Mouse (Mus musculus) Muller cell, postnatal 12 days (primary cell): ENCODE measurements around the gene BC037034.
A peak's percentile ranks its signal among the peaks of the same experiment; 100 is the strongest.
"Not testable (repeated sequence)": the region's sequence is repeated elsewhere in the genome, so short reads cannot be mapped to it uniquely, and the experiment has no call there.

Experiments used
- DNase-seq: peaks from one replicate; pipeline ENCODE4 v3.0.0-alpha.2; 2015; ENCODE audit errors: inconsistent ontology term

Gene BC037034

DNA sequence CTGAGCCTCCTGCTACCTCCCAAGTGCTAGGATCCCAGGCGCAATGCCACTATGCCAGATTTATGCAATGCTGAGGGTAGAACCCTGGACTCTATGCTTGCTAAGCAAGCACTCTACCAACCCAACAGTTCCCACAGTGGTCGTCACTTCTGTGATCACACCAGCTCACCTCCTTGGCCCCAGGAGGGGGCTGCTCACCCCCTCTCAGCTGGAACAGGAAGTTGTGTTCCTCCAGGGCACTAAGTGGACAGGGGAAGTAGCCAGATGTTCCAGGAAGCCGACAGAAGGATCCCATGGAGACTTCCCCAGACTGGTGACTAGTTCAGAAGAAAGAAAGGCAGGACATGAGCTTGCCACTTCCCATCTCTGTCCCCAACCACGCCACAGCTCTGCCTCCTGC is 1.8 kb downstream of the BC037034 start:
- no peak for DNase-seq

DNA sequence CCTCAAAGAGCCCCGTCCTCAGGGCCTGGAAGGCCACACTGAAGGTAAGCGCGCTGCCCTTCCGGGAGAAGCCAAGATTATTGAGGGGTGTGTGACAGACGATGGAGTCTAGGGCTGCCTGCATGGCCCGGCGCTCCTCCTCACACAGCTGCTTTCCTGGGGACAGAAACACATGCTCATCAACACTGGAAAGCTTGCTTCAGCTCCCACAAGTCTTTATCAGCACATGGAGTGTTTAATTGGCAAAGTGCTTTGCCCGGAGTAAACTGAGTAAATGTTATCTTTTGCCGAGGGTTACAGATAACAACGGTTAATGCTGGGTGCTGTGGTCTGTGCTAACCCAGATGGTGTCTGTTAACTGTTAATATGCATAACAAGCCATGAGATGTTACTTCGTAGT is 3.0 kb downstream of the BC037034 start:
- DNase-seq = no peak

DNA sequence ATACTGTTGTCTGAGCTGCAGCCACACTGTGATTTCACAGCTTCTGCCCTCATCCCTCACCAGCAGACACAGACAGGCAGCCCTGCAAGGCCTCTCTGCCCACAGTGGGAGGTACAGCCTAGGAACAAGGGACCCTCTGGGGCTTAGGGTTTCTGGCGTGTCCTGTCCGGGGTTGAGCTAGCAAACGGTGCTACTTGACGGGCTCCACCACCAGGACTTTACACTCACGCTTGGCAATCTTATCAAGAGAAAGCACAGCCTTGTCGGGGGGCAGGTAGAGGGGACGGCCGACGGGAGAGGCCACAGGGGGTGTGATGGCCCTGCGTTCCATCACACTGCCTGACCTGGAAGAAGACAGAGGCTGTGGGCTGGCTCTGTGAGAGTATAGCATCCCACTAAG is 3.8 kb downstream of the BC037034 start:
- DNase-seq = no peak

DNA sequence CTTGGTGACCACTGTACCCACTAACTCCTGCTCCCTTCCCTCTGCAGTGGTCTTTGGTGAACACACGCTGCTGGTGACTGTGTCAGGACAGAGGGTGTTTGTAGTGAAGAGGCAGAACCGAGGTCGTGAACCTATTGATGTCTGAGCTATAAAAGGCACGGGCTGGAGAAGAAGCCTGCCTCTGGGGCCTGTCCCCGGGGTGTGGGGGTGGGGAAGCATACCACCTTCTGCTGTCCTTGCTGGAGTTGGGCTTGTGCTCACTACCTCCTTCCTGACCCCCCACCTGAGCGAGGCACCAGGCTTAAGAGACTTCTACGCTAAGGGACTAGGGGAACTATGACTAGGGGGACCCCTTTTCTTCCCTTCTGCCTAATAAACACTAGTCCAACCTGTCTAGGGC is 4.8 kb downstream of the BC037034 start:
- no peak for DNase-seq

DNA sequence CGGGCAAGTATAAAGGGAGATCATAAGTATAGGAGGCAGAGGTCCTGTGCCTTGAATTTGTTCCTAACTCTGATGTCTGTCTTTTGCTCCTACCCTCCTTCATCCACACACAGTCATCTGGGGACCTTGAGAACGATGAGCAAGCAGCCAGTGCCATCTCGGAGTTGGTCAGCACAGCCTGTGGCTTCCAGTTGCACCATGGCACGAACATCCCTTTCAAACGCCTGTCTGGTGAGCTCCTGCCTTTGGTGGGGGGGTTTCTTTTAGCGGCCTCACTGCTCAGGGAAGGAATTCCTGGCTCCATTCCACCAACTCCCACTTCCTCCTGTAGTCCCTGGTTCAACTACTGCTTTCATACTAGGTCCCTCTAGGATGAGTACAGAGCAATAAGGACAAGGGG is 5.3 kb downstream of the BC037034 start:
- no peak for DNase-seq

DNA sequence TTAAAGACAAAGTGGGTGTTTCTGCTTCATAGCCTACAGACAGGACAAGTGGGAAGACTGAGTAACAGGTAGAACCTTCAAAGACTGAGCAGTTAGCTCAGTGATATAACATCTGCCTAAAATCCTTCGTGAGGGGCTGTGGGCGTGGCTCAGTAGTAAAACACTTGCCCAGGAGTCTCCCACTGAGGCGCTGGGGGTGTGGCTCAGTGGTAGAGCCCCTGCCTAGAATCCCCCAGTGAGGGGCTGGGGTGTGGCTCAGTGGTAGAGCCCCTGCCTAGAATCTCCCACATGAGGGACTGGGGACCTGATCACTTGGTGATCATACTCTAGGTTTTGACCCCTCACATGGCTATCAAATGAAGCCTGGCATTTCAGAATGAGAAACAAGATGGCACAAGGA is 5.8 kb downstream of the BC037034 start:
- DNase-seq = no peak

DNA sequence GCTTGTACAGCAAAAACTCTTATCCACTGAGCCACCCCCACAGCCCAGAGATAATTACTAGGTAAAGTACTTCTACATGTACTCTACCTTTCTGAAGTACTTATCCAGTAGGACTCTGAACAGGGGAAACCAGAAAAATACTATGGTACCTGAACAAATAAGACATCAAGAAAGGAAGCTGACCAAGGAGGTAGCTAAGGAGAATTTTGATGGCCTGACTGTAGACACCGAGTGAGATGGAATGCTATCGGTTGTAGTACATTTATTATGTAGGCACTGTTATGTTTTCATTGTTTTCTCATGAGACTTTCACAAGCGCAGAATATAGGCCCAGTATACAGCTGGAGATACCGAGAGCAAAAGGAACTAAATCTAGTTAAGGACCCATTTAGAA is 6.3 kb downstream of the BC037034 start:
- no peak for DNase-seq

DNA sequence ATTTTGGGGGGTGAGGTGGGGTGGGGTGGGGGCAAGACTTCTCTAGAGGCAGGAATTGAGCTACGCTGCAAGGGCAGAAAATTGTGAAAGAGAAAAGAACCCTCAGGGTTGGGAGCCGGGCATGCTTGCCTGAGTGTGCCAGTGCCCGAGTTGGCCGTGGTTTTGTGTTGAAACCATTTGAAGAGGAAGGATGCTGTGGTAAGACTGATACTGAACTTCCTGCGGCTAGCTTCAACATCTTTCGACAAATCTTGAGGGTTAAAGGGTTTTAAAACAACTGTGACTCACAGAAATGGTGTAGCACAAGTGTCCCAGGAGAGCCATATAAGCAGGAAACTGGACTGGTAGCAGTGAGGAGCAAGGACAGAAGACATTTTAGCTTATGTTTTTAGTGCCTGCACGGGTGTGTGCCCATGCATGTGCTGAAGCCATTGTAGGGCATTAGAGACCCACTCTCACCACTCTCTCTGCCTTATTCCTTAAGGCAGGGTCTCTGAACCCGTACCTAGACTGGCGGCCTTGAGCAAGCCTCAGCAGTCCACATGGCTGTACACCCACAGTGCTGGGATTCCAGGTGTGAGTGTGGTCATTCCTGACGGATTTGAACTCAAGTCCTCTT is 6.8 kb downstream of the BC037034 start:
- no peak for DNase-seq

DNA sequence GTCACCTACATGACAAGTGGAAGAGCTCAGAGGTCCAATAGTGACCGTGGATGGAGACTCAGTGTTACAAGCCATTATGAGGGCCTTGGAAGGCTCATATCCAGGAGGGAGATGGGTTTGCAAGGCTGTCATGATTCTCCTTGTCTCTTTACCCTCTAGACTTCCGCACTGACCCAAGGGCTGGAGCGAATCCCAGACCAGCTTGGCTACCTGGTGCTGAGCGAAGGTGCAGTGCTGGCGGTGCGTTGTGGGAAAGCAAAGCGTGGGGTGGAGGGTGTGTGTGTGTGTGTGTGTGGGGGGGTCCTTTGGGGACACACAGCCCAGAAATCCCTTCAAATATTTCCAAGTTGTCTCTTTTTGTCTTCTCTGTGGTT is 7.8 kb downstream of the BC037034 start:
- no peak for DNase-seq

DNA sequence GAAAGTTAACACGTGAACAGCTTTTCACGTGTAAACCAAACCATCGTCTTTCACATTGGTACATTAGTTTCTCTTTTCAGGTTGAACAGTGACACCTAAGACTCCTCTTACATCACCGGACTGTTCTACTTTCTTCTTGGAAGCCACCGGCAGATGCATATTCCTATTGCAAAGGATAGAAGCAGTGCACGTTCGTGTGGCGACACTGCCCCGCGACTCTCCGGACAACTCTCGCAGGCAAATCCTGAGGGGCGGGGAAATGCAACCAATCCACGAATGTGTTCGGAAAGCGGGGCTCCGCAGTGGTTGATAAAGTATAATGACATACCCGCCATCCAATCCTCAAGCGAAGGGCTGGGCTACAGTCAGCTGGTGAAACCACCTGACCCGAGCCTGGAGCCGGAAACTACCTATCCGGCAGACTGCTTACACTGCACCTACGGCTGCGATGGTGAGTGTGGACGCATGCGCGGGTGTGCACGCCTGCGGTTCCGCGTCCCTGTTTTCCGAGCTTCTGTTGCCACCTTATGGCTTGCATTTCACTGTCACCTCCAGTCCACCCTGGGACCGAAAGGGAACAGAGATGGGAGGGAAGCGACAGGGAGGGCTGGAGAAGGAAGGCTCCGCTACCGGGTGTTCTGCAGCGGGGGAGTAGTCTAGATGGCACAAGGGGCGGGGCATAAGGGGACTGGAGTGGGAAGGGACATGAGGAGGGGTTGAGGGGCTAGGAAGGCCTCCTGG is 8.3 kb downstream of the BC037034 start, which contains the start of gene Lamtor4:
Lamtor4 (plus strand) TSS at position 130 of the 741 bp plus-strand sequence.
- peak; percentile 91 for DNase-seq

DNA sequence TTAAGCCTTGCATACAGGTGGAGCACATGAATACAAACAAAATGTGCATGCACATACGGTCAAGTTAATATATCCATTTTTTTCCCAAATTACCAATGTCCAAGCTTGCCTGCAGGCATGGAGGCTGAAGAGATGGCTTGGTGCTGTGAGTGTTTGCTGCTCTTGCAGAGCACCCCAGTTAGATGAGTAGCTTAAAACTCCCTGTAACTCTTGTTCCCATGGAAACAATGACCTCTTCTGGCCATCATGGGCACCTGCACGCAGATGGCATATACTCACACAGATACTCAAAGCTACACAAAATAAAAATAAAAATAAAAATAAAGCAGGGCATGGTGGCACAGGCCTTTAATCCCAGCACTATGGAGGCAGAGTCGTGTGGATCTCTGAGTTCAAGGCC is 10.8 kb downstream of the BC037034 start:
- DNase-seq = no peak

DNA sequence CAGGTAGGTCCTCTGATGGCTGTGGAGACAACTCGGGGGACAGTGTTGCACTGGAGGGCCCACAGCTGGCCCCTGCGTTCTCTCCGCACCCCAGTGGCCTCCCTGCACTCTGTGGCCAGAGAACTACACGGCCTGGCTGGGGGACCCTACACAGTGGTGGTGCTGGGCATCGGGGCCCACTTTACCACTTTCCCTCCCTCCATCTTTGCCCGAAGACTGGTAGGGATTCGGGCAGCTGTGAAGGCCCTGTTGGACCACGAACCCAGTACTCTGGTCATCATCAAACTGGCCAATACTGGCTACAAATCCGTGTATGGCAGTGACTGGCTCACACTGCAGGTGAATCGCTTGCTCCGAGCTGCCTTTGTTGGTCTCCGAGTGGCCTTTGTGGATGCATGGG is 12.7 kb downstream of the BC037034 start:
- no peak for DNase-seq

DNA sequence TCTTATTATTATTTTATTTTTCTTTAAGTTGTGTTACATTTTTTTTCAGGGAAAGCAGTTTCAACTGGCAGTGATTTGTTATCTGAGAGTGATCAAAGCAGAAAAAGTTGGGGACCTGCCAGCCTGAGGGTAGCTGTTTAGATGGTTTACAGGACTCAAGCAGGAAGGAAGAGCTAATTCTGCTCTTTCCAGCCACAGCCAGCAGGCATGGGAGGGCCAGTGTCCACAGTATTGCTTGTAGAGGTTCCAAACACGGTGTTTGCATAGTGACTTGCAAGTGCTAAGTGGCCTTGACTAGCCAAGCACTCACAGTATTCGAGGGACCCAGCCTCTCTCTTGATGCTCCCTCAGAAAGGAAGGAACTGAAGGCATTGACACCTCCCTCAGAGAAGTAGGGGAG is 22.3 kb downstream of the BC037034 start:
- DNase-seq = no peak

DNA sequence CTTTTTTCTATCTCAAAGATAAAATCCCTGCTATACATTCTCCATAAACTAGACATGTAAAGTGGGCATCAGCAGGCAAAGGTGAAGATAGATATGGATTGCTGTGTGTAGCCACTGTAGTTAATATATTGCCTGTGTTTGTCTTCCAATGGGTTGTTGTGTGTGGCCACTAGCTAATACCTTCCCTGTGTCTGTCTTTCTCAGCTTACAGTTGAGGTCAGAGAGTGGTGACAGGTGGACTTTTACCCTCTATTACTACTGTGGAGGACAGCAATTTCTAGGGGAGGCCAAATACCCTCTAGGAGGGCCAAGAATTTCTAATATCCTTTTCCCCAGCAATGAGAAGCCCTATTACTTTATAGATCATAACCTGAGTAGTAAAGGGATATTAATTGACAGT is 29.6 kb downstream of the BC037034 start:
- DNase-seq = no peak

DNA sequence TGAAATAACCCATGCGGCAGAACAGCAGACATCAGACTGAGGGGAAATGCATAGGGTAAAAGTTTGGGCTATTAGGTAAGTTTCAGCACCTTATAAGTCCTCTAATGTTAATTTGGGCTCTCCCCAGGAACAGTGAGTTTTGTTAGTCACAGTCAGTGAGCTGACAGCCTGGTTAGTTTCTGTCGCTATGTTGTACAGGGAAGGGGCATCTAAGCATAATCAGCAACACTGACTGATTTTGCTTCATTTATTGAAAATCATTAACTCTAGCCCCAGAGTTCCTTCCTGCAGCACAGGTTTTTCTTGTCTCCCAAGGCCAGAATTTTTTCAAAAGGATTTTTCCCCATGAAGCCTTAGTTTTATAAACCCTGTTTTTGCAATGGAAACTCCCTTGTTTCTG is 30.1 kb downstream of the BC037034 start:
- DNase-seq = no peak

DNA sequence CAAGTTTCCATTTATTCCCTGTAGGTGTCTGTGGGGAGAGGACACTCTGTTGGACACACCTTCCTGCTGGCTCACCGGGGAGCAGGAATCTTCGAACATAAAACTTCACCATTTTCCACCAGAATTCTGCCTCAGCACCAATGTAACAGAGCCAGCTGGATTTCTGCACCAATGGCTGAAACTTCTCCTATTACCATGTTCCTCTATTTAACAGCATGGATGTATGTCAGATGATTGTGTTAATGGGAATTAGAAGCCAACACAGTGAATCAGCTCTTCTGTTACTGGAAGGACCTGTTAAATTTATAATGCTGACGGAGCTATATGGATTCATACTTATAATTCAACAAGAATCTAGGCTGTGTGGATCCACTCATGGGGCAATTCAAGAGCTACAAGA is 34.3 kb downstream of the BC037034 start:
- DNase-seq = no peak

DNA sequence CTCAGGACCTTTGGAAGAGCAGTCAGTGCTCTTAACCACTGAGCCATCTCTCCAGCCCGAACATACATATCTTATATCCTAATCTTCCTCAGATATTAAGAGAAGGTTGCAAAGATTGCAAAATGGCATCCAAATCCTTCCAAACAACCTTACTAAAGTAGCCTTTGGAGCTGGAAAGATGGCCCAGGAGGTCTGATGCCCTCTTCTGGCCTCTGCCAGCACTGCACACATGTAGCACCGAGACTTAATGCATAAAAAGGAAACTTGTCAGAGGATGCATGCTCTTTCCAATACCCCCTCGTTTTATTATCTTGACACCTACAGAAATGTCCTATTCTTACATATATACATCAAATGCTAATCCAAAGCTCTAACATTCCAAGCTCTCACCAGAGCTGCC is 35.8 kb downstream of the BC037034 start:
- no peak for DNase-seq

DNA sequence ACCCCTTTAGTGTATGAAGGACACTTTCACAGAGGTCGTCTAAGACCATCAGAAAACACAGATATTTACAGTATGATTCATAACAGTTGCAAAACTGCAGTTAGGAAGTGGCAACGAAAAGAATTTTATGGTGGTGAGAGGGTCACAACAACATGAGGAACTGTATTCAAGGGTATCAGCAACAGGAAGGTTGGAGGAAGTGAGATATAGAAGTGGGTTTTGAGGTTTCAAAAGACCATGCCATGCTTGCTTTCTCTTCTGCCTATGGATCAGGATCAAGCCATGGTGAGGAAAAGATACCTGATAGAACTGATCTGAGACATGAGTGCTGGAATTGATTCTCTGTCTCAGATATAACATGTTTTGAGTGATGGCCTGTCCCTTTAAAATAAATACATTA is 36.5 kb downstream of the BC037034 start:
- no peak for DNase-seq

DNA sequence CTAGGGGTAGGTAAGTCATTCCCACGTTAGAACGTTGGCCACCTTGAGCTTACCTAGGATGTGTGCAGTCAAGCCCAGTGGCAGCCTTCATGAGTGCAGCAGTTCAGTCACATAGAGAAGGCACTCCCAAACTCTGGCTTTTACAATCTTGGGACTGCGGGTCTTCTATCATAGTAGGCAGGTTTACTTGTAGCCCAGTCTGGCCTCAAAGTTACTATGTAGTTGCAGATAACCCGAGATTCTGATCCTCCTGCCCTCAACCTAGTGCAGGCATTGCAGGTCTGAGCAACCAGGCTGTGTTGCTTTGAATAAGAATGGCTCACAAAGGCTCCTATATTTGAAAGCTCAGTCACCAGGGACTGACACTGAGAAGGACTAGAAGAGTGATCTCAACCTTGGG is 37.3 kb downstream of the BC037034 start:
- DNase-seq = no peak

DNA sequence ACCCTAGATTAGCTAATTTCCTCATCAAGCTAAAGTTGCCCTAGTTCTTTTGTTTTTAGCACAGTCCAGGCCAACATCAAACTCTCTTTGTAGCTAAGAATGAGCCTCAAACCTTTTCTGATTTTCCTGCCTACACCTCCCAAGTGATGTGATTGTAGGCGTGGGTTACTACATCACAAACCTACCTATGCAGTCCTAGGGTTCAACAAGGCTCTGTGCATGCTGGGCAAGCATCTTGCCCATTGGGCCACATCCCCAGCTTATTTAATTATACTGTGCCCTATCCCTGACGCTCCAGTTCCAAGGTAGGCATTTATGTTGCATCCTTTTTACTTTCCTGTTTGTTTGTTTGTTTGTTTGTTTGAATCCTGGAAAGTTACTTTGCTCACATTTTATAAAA is 38.1 kb downstream of the BC037034 start, which contains the start of gene Nxpe5:
Nxpe5 (plus strand) TSS at position 199 of the 400 bp plus-strand sequence.
- DNase-seq = no peak

DNA sequence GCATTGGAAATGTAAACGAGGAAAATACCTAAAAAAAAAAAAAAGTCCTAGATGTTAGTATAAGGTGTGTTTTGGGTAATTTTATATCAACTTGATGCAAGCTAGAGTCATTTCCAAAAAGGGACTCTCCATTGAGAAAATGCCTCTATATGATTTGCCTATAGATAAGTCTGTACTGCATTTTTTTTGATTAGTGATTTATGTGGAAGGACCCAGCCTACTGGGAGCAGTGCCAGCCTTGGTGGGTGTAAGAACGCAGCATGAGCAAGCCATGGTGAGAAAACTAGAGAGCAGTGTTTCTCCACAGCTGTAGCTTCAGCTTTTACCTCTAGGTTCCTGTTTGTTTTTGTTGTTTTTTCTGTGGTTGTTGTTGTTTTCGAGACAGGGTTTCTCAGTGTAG is 40.5 kb downstream of the BC037034 start:
- DNase-seq = no peak

DNA sequence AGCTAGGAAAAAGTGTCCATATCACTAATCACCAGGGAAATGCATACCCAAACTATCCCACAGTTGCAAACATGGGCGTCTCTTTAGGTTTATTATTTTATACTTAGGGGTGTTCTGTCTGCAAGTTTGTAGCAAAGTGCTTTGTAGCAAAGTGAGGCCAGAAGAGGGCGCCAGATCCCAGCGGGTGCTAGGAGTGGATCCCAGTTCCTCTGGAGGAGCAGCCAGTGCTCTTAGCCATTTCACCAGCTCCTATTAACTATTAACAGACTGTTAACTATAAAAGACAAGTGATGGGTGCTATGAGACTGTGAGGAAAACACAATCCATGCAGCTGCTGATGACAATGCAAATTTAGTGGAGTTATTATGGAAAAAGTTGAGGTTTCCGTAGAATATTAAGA is 41.7 kb downstream of the BC037034 start:
- DNase-seq = peak; percentile 48

DNA sequence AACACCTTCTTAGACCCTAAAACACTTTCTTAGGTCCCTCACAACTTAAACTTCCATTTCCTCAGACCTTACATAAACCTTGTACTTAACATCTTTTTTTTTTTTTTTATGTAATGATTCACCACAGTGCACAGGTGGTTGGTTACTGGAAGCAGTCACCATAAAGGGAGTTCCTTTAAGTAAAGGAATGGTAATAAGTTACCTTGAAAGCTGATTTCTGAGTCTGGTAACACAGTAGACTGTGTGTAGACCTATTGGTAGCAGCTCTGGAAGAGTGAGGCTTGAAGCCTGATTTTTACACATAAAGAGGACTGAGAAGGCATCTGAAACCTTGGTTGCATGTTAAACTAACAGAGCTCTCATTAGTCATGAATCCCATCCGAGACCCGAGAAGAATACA is 44.0 kb downstream of the BC037034 start:
- no peak for DNase-seq

DNA sequence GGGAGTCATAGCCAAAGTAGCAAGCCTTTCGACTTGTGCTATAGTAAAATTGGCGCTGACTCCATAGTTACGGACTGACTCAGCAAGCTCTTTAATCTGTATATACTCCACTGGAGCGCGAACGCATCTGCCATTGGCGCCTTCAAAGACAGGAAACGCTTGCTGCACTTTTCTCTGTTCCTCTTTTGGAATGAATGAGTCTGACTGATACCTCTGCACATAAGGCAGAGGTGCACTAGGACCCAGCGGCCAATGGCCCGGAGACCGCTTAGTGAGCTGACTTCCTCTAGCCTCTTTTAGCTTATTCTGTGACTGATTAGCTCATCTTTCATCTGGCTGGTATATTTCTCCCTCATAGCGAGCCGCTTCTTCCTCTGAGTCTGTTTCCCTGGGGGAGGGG is 47.2 kb downstream of the BC037034 start:
- DNase-seq = not testable (repeated sequence)
